Mouse (Mus musculus) C2C12 (cell line): Measurements from ENCODE around the gene Rp2. TPM values are rescaled to one million over a fixed set of nuclear protein-coding genes. Genes with fewer than 3 reads are reported as not detected.
"Not testable (repeated sequence)": the region's sequence is repeated elsewhere in the genome, so short reads cannot be mapped to it uniquely, and the experiment has no call there.

ENCODE experiments used
- H3K27me3 ChIP-seq: one replicate; pipeline ENCODE4 v1.6.1; 2011; ENCODE audit not compliant: control insufficient read depth, insufficient read depth, insufficient read length
- H3K36me3 ChIP-seq: one replicate; pipeline ENCODE4 v1.6.1; 2011; ENCODE audit not compliant: control insufficient read depth, insufficient read depth
- H3K4me3 ChIP-seq: one replicate; pipeline ENCODE4 v1.5.1; 2011; ENCODE audit warnings: mild to moderate bottlenecking, control low read depth; ENCODE audit not compliant: poor library complexity, insufficient read depth, severe bottlenecking
- H3K79me2 ChIP-seq: one replicate; pipeline ENCODE4 v1.6.1; 2011; ENCODE audit not compliant: control insufficient read depth, insufficient read depth
- H3K79me3 ChIP-seq: one replicate; pipeline ENCODE4 v1.6.1; 2011; ENCODE audit warnings: low read depth, control low read depth
- H3ac ChIP-seq: one replicate; pipeline ENCODE3; 2011; ENCODE audit warnings: low read depth; ENCODE audit not compliant: control insufficient read depth, insufficient read length
- CEBPB ChIP-seq: IDR thresholded peaks from one replicate; pipeline ENCODE4 v1.6.1; 2011; ENCODE audit warnings: low read depth, mild to moderate bottlenecking, control low read depth, moderate library complexity
- CTCF ChIP-seq: IDR thresholded peaks from one replicate; pipeline ENCODE4 v1.5.1; 2011; ENCODE audit not compliant: control insufficient read depth, insufficient read depth, insufficient read length
- FOSL1 ChIP-seq: IDR thresholded peaks from one replicate; pipeline ENCODE4 v1.8.0; 2011; ENCODE audit warnings: mild to moderate bottlenecking, low read length; ENCODE audit not compliant: poor library complexity, insufficient read depth, severe bottlenecking
- MAX ChIP-seq: IDR thresholded peaks from one replicate; pipeline ENCODE4 v1.6.1; 2011; ENCODE audit warnings: mild to moderate bottlenecking, control low read depth
- MYOD1 ChIP-seq: IDR thresholded peaks from one replicate; pipeline ENCODE4 v1.6.1; 2011; ENCODE audit warnings: low read depth; ENCODE audit not compliant: control insufficient read depth, insufficient read length
- MYOG ChIP-seq: IDR thresholded peaks from one replicate; pipeline ENCODE4 v1.6.1; 2011; ENCODE audit not compliant: control insufficient read depth, insufficient read length; ENCODE audit errors: extremely low read depth
- USF1 ChIP-seq: IDR thresholded peaks from one replicate; pipeline ENCODE4 v1.6.1; 2011; ENCODE audit warnings: low read depth, mild to moderate bottlenecking, control low read depth, moderate library complexity
- polyA plus RNA-seq: library from polyadenylated mRNA; unstranded; fragments of >200 nt; fragmentation: generic; extraction: Trizol; gene quantifications from one replicate; pipeline ENCODE4 v1.2.1, GENCODE M21; 2012; ENCODE audit warnings: missing spikeins

Gene Rp2
- polyA plus RNA-seq, 1 experiment: 3.3 TPM

DNA sequence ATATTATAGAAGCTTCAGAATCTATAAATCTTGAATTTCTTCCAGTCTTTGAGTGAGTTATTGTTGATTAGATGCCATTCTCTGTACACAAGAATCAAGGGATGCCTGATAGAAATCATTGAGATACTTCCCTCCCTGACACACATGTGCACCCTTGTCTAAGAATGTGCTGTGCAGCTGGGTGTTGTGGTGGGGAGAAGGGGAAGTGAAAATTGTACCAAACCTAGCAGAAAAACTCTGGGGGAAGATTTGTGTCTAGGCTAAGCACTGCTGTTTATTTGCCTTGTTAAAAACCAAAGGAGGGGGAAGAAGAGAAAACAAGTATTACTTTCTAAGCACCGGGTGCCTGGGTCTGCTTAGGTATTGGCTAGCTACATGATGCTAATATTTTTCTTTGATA is 9.0 kb upstream of the Rp2 start:
- Histone ChIP-seq H3ac (no peak overlapping the region), H3K79me2 (no peaks in the 10 kb centered on the region), H3K79me3 (no peaks in the 10 kb centered on the region), H3K36me3 (no peaks in the 10 kb centered on the region), H3K4me3 (no peak overlapping the region), H3K27me3 (no peaks in the 10 kb centered on the region)
- TF ChIP-seq FOSL1 (no peak), MYOD1 (no peak), USF1 (no peak), CTCF (no peak), CEBPB (no peak), MYOG (no peak), MAX (no peak)

GRCm38 (mm10) chrX:20356309-20356708 is 8.0 kb upstream of the Rp2 start:
- Histone ChIP-seq H3K79me2 (no peaks in the 10 kb centered on the region), H3K79me3 (no peaks in the 10 kb centered on the region), H3K27me3 (no peaks in the 10 kb centered on the region), H3K4me3 (no peak overlapping the region), H3ac (no peak overlapping the region), H3K36me3 (no peaks in the 10 kb centered on the region)
- TF ChIP-seq FOSL1: no peak
- TF ChIP-seq USF1: no peak
- TF ChIP-seq CTCF: no peak
- no peak for TF ChIP-seq MYOD1
- TF ChIP-seq CEBPB: no peak
- TF ChIP-seq MYOG: no peak
- TF ChIP-seq MAX: no peak

DNA sequence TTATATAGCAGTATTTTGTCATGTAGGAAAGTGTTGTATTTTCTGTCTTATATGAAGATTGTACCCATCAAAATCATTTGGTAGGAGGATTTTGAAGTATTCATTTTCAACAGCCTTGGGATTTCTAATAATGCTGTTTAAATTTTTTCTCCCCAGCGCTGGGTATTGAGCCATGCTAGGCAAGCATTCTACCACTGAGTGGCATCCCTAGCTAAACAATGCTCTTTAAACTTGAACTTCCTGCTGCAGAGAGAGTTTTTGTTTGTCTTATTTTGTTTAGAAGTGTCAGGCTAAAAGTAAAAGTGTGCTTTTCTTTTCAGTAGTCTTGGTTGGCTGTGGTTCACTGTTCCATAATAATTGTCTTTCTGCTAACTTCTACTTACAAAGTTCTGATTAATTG is 1.8 kb downstream of the Rp2 start:
- Histone ChIP-seq H3K36me3 (no peaks in the 10 kb centered on the region), H3K79me2 (peaks cover 17% of the 10 kb centered on the region), H3K4me3 (no peak overlapping the region), H3K27me3 (no peaks in the 10 kb centered on the region), H3ac (no peak overlapping the region), H3K79me3 (peaks cover 2% of the 10 kb centered on the region)
- TF ChIP-seq CTCF (no peak), FOSL1 (no peak)

GRCm38 (mm10) chrX:20379347-20380014 is 15.2 kb downstream of the Rp2 start:
- no peak overlapping the region for H3K4me3 ChIP-seq
- H3K79me3 ChIP-seq: no peaks in the 10 kb centered on the region
- no peaks in the 10 kb centered on the region for H3K27me3 ChIP-seq
- H3K36me3 ChIP-seq: no peaks in the 10 kb centered on the region
- H3K79me2 ChIP-seq: no peaks in the 10 kb centered on the region
- TF ChIP-seq USF1 (no peak), MYOG (no peak), MYOD1 (no peak), CEBPB (no peak), MAX (no peak), CTCF (no peak), FOSL1 (no peak)
- no peak overlapping the region for H3ac ChIP-seq

GRCm38 (mm10) chrX:20382260-20382659 is 18.0 kb downstream of the Rp2 start:
- Histone ChIP-seq H3K79me3 (no peaks in the 10 kb centered on the region), H3K27me3 (no peaks in the 10 kb centered on the region), H3K4me3 (no peak overlapping the region), H3K36me3 (no peaks in the 10 kb centered on the region), H3K79me2 (no peaks in the 10 kb centered on the region), H3ac (no peak overlapping the region)
- TF ChIP-seq MYOD1 (no peak), MAX (no peak), FOSL1 (no peak), CEBPB (no peak), USF1 (no peak), CTCF (no peak), MYOG (no peak)

DNA sequence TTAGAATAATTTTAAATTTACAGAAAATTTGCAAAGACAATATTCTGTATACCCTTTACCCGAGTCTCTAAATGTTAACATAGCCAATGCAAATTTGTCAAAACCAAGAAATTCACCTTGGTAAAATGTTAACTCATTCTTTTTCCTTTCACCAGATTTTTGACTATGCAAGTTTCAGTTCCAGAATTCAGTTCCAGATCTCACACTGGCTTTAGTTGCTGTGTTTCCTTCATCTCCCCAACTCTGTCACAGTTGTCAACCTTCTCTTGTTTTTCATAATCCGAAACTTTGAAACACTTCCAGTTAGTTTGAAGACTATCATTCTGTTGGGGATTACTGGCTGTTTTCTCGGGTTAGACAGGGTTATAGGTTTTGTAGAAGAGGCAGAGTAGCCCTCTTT is 22.7 kb downstream of the Rp2 start:
- TF ChIP-seq MAX (no peak), USF1 (no peak), CTCF (no peak), CEBPB (no peak), MYOG (no peak), MYOD1 (no peak), FOSL1 (no peak)
- Histone ChIP-seq H3K79me3 (no peaks in the 10 kb centered on the region), H3K4me3 (no peak overlapping the region), H3K27me3 (no peaks in the 10 kb centered on the region), H3ac (no peak overlapping the region), H3K36me3 (no peaks in the 10 kb centered on the region), H3K79me2 (no peaks in the 10 kb centered on the region)

DNA sequence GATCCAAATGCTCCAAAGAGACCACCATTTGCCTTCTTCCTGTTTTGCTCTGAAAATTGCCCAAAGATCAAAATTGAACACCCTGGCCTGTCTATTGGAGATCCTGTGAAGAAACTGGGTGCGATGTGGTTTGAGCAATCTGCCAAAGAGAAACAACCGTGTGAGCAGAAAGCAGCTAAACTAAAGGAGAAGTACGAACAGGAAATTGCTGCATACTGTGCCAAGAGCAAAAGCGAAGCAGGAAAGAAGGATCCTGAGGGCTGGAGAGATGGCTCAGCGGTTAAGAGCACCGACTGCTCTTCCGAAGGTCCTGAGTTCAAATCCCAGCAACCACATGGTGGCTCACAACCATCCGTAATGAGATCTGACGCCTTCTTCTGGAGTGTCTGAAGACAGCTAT is 27.7 kb downstream of the Rp2 start:
- not testable (repeated sequence) for H3K4me3 ChIP-seq, H3K27me3 ChIP-seq, H3ac ChIP-seq, H3K79me3 ChIP-seq, H3K36me3 ChIP-seq, H3K79me2 ChIP-seq
